Mouse (Mus musculus) kidney, postnatal 14 days (tissue): ENCODE measurements around the gene Arhgef18.

ENCODE experiments used
- DNase-seq: peaks from one replicate; pipeline ENCODE4 v3.0.0; 2022; ENCODE audit warnings: mixed read lengths

Gene Arhgef18

DNA sequence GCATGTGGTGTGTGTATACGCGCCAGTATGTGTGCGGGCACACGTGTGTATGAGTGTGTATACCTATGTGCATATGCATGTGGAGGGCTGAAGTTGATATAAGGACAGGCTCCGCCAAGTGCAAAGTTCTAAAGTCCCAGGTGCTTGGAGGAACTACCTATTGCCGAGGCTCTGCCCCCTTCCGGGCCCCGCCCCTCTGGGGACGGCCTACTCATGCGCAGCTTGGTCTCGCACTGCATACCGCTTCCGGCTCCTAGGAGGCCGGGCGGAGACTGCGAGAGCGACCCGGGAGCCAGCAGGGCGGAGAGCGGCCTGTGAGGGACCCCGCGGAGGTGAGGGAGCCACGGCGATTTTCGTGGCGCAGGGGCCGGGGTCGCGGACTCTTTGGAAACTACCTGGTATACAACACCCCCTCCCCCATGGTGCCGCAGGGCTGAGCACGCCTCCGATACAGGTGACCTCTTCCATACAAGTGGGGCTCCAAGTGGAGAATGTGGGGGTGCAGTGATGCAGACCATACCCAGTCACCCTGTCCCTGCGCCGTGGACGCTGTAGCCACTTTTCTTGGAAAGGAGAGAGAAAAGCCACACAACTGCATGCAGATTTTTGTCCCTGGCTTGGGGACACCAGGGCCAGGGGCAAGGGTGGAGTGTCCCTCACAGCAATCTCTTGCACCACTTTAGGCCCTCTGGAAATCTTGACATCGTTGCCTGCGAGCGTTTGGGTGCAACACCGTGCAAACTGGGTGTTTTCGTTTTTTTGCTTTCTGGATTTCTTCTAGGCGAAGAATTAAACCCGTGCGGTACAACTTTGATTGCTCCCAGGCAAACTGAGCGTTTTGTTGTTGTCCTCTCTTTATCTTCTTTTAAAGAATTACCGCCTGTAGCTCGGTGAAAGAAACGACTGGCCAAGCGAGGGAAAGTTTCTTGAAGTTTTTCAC lies at the start of gene Arhgef18:
Arhgef18 (plus strand) TSS at position 236 of the 940 bp plus-strand sequence.
- peak; percentile 94 for DNase-seq

- DNase-seq, result no peak
These were observed 47.5 kb upstream of the Arhgef18 start for GRCm38 (mm10) chr8:3345337-3345736.

GRCm38 (mm10) chr8:3346691-3347413 lies 46.0 kb upstream of the Arhgef18 start:
- no peak for DNase-seq

DNA sequence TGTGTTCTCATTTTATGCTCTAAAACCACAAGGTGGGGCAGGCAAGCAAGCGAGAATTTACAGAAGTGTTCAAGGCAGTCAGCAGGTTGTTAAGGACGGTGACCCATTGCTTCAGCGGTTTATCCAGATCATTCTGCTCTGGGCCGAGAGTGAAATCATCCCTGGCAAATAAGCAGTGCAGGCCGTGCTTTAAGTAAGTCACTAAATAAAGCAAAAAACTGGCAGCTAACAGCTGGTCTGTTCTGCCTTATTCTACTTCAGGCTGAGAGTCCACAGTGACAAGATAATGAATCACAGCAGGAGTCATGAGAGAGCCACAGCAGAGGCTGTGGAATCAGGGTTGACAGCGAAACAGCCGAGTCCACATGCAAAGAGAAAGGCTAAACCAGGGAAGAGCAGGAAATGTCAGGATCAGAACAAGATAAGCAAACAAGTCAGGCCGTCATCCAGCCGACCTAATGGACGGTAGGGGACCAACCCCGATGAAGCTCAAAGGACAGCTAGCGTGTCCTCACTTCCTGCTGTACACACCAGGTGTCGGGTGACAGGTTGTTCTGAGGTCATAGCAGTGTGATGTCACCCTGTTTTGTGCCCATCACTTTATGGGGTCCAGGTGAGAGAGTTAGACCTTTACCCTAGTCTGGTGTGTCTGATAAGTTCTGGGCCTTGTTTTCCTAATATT lies 44.5 kb upstream of the Arhgef18 start:
- no peak for DNase-seq

GRCm38 (mm10) chr8:3350747-3351146 lies 42.1 kb upstream of the Arhgef18 start:
- DNase-seq, result no peak

DNA sequence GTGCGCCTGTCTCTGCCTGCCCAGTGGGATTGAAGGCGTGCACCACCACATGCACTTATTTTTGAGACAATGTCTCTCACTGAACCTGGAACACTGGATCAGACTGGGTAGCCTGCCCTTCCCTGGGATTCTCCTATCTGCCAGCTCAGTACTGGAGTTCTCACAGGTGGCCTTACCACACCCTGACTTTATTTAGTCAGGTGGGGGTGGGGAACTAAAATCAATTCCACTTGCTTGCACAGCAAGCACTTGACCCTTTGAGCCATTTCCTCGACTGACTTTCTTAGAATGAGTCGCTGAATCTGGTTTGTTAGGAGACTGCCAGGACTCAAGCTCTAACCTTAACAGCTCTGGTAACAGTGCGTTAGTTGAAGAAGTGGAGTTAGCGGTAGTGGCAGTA lies 40.1 kb upstream of the Arhgef18 start:
- DNase-seq, result no peak

DNA sequence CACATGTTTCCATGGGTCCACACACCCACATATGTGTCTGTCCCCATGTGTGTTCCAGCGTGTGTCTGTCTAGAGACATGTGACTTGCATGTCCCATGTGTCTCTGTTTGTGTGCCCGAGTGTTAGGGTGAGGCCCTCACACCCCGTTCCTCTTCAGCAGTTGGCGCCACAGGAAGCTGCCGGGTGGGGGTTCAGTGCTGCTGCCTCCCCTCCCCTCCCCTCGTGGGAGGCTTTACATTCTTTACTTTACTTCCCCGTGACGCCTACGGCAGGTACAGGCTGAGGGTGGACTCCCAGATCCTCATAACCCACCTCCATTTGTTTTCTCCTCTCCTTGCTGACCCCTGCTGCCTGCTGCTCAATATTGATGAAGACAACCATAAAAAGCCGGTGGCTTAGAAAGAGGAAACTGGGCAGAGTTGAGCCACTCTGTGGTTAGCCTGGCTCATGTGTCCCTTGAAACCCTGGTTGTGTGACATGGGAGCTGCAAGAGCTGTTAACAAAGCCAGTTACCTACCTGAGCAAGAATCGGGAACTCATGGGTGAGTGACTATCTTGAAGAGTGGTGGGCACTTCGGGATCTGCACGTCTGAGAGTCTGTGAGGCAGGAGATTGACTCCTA lies 39.5 kb upstream of the Arhgef18 start, which contains the start of gene A430078G23Rik:
A430078G23Rik (plus strand) TSS at position 227 of the 622 bp plus-strand sequence.
- no peak for DNase-seq

GRCm38 (mm10) chr8:3353811-3354442 lies 38.9 kb upstream of the Arhgef18 start:
- no peak for DNase-seq

- no peak for DNase-seq
These were observed 38.4 kb upstream of the Arhgef18 start for GRCm38 (mm10) chr8:3354443-3354812.

DNA sequence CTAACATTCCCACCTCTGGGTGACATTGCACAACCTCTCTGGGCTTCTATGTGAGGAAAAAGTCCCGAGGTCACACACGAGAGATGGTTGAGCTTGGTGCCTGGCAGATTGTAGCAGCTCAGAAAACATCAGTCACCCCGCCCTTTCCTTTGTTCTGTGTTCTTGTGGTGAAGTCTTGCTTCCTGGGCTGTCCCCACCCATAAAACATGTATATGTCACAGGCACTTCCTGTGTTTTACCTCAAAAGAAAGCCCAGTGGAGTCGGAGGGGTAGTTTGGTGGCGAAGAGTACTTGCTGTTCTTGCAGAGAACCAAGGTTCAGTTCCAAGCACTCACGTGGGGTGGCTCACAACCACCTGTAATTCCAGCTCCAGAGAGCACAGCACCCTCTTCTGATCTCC lies 37.2 kb upstream of the Arhgef18 start:
- DNase-seq, result no peak

DNA sequence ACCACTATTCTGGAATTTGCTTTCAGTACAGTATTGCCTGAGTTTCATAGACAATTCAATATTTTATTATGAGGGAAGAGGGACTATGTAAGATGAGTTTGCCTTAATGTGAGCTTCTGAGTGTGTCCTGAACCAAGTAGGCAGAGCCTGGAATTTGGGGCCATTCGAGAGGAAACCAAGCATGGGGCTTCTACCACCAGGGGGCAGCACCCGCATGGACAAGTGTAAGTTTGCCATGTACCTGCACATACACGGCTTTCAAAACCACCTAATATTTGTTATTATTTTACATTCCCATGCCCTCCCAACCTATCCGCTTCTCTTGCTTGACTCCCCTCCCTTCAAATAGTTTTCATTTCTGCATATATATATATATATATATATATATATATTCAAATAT lies 34.7 kb upstream of the Arhgef18 start:
- DNase-seq, result peak; percentile 83

- no peak for DNase-seq
These were observed 25.7 kb upstream of the Arhgef18 start for GRCm38 (mm10) chr8:3367086-3367485.

DNA sequence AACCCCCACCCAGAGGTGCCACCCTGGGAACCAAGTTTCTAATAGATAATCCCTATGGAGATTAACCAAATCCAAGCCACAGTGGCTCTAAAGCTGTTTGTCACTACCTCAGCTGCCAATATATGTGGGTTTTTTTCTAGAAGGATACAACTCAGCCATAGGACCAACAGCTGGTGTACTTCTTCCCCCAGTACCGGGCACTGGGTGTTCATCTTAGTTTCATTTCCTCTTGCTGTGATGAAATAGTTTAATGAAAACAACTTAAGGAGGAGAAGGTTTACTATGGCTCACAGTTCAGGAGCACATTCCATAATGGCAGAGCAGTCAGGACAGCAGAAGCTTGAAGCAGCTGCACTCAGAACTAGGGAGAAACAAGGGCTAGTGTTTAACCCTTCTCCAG lies 24.7 kb upstream of the Arhgef18 start:
- DNase-seq, result no peak

DNA sequence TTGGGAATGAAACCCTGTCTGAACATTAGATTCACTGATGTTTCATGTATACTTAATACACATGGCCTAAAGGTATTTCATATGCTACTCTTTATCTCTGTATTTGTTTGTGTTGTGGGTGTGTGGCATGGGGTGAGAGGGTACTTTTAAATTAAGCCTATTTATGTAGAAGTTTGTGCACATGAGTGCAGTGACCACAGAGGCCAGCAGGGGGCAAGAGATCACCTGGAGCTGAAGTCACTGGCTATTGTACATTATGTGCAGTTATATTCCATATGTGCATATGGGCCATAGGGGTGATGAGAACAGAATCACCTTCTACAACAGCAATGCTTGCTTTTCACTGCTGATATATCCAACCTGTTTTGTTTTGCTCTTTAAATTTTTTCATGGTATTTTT lies 17.1 kb upstream of the Arhgef18 start:
- no peak for DNase-seq

GRCm38 (mm10) chr8:3376641-3377274 lies 16.0 kb upstream of the Arhgef18 start:
- no peak for DNase-seq

DNA sequence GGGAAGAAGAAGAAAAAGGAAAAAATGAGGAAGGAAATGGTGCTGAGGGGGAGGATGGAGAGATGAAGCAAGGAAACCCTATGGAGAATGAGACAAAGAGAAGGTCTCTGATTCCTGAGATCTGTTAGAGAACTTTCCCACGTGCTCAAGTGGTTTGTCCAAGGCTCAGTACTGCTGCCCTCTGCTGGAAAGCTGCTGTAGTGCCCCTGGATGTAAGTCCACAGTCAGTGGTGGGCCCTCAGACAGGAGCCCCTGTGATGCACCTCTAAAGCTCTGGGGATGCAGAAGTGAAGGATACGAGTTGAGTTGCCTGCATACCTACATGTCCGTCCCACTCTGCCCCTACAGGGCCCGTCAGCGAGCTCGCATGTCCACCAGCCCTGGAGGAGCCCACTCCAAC lies 5.5 kb upstream of the Arhgef18 start:
- peak; percentile 75 for DNase-seq

DNA sequence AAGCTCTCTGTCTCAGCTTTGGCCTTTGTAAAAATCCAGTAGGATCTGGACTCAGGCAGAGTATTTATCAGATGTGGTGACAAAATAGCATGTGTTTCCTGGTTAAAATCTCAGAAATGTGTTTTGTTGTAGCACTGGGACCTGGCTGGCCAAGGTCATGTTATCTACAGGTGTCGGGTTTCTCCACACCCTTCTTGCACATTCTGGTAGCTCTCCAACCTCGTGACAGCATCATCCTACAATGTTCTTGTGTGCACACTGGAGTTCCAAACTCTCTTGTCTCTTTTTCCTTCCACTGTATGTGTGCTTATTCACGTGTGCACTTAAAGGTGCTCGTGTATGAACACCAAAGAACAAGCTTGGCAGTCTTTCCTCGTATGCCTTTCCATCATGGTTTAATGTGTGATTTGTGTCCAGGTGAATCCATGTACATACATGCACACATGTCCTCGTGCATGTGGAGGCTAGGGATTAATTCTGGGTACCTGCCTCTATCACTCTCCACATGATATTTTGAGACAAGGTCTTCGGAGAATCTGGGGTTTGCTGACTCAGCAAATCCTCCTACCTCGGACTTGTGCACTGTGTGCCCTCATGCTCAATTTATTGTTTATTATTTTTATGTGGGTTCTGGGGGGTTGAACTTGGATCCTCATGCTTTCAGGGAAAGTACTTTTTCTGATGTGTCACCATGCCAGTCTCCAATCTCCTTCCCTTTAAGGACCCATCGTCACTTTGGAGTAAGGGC lies 4.0 kb upstream of the Arhgef18 start:
- no peak for DNase-seq

DNA sequence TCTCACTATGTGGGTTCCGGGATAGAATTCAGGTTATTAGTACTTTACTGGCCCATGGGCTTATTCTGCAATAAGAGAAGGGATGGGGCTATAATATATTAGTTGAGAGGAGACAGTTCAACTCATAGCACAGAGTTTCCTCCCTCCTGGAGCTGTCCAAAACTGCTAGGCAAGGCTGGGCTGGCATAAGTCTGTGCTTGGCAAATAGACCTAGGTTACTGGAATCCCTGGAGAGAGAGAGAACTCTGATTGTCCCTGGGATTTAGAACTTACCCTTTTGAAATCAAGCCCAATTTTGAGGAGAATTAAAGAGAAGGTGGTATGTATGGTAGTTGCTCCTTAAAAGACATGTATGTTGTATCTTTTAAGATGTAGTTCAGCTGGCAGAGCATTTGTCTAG lies 3.3 kb upstream of the Arhgef18 start:
- DNase-seq, result no peak

DNA sequence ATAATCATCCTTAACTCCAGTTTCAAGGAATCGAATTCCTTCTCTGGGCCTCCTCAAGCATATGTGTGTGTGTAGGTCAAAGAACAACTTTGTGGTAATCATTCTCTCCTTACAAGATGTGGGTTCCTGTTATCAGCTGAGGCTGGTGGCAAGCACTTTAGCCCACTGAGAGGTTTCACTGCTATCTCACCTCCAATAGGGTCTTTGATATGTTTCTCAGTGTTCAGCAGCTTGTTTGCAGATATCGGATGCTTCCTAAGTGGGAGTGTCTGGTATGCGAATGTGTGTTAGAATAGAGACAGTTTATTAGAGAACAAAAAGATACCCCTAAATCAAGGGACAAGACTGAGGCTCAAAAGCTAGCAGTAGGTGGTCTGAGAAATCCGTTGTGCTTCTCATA lies 513 bp upstream of the Arhgef18 start:
- no peak for DNase-seq

DNA sequence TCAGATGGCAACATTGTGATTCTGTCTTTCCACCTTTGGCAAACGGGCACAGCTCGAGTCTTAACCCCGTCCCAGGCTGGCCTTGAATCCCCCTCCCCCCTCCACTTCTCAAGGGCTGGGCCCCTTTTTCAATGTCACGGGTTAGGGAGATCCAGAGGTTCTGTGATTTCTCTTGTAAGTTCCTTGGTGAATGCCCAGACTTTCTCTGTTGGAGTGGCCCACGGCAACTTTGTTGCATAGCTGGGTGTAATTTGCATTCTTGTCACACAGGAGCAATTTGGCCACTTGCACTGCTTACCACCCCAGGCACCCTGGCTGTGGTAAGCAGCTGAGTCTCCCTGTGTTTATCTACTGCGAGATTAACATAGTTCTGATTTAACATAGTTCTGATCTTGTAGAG lies 1.8 kb downstream of the Arhgef18 start:
- DNase-seq, result peak; percentile 71

- no peak for DNase-seq
These were observed 2.4 kb downstream of the Arhgef18 start for GRCm38 (mm10) chr8:3395246-3395645.
